24 mouse cellular contexts compared by ENCODE assay signal in genomic region chr16:5572780-5573179, GRCm38 (mm10).
DNase-seq lines count a peak whose midpoint lies in the region; ATAC-seq and TF ChIP-seq lines count a peak whose summit lies in the region.
"Had no signal": no experiment of that assay in that cellular context is flagged by ENCODE, and none has a peak within 500 bp of the region (broad histone marks: within the 10 kb centered on the region; RNA-seq: fewer than 3 reads in every experiment).

No protein-coding gene starts in this region.

- no peak overlapping the region for H3K27ac ChIP-seq in hindbrain, embryonic 15.5 days (replicated peaks)
- H3K27ac ChIP-seq in hindbrain, embryonic 10.5 days, result no peak overlapping the region; the same call in 1 of the 2 replicates
- no peak overlapping the region for H3K27ac ChIP-seq in embryonic facial prominence, embryonic 10.5 days (replicated peaks)
- peak overlapping the region; percentile 48; the same call in 1 of the 2 replicates for H3K27ac ChIP-seq in forebrain, embryonic 11.5 days (ENCODE audit: low read depth, low read length)
- H3K27ac ChIP-seq in gastrocnemius, adult 2 months, result no peak overlapping the region
- H3K27ac ChIP-seq: embryonic facial prominence, embryonic 15.5 days; heart, adult 2 months; heart, embryonic 15.5 days; limb, embryonic 15.5 days had no signal

- no peak for DNase-seq in hindbrain, embryonic 10.5 days (ENCODE audit: low spot score)
- peak; percentile 11 for DNase-seq in embryonic facial prominence, embryonic 10.5 days (ENCODE audit: low spot score)
- DNase-seq in forebrain, embryonic 11.5 days (ENCODE audit: low spot score), result peak; percentile 77
- peak; percentile 18 for DNase-seq in forelimb bud, embryonic 11.5 days (ENCODE audit: low read depth, low spot score)
- DNase-seq in liver, result no peak
- DNase-seq in gastrocnemius, adult 2 months, result no peak
- DNase-seq: adrenal gland, postnatal 25 days; B cell, adult 2 months; cerebellum, adult 11-12 months; cerebellum, postnatal 36 days; heart, adult 2 months; heart, postnatal 4 days; kidney, adult 18-20 months; kidney, postnatal 10 days; layer of hippocampus, postnatal 36 days; midbrain, embryonic 14.5 days; spleen, adult 18-20 months; thymus, postnatal 4 days had no signal

- H3K9ac ChIP-seq in hindbrain, embryonic 15.5 days, result no peak overlapping the region
- H3K9ac ChIP-seq in forebrain, embryonic 11.5 days (ENCODE audit: low read length), result no peak overlapping the region
- H3K9ac ChIP-seq: embryonic facial prominence, embryonic 15.5 days; heart, embryonic 15.5 days; limb, embryonic 15.5 days had no signal

- H3K27me3 ChIP-seq in hindbrain, embryonic 15.5 days, result no peaks in the 10 kb centered on the region
- no peaks in the 10 kb centered on the region for H3K27me3 ChIP-seq in hindbrain, embryonic 10.5 days (ENCODE audit: insufficient read depth, poor library complexity, severe bottlenecking)
- H3K27me3 ChIP-seq in embryonic facial prominence, embryonic 10.5 days (replicated peaks; ENCODE audit: low read depth, poor library complexity, severe bottlenecking), result no peaks in the 10 kb centered on the region
- H3K27me3 ChIP-seq in forebrain, embryonic 11.5 days (ENCODE audit: control insufficient read depth, insufficient read depth, low read length), result no peaks in the 10 kb centered on the region
- H3K27me3 ChIP-seq: embryonic facial prominence, embryonic 15.5 days; heart, embryonic 15.5 days; limb, embryonic 15.5 days had no signal

- H3K4me2 ChIP-seq in hindbrain, embryonic 15.5 days, result no peak overlapping the region
- H3K4me2 ChIP-seq in forebrain, embryonic 11.5 days (ENCODE audit: low read depth, low read length, severe bottlenecking), result no peak overlapping the region
- H3K4me2 ChIP-seq: embryonic facial prominence, embryonic 15.5 days; heart, embryonic 15.5 days; limb, embryonic 15.5 days had no signal

- H3K9me3 ChIP-seq in hindbrain, embryonic 15.5 days, result no peaks in the 10 kb centered on the region
- H3K9me3 ChIP-seq in hindbrain, embryonic 10.5 days, result no peaks in the 10 kb centered on the region
- no peaks in the 10 kb centered on the region for H3K9me3 ChIP-seq in embryonic facial prominence, embryonic 10.5 days
- H3K9me3 ChIP-seq in forebrain, embryonic 11.5 days (ENCODE audit: control insufficient read depth, low read length), result no peaks in the 10 kb centered on the region
- H3K9me3 ChIP-seq: embryonic facial prominence, embryonic 15.5 days; heart, embryonic 15.5 days; limb, embryonic 15.5 days had no signal

- intact Hi-C loops in gastrocnemius, adult 2 months (cut with DNase I), result no loop called here

- no peaks in the 10 kb centered on the region for H3K36me3 ChIP-seq in hindbrain, embryonic 15.5 days
- H3K36me3 ChIP-seq in hindbrain, embryonic 10.5 days, result no peaks in the 10 kb centered on the region
- H3K36me3 ChIP-seq in embryonic facial prominence, embryonic 10.5 days (replicated peaks), result no peaks in the 10 kb centered on the region
- no peaks in the 10 kb centered on the region for H3K36me3 ChIP-seq in forebrain, embryonic 11.5 days (ENCODE audit: control insufficient read depth, insufficient read depth, low read length)
- H3K36me3 ChIP-seq: embryonic facial prominence, embryonic 15.5 days; heart, embryonic 15.5 days; limb, embryonic 15.5 days had no signal

- no peak for TF ChIP-seq CTCF in gastrocnemius, adult 2 months (IDR thresholded peaks at IDR 0.05)

- H3K4me1 ChIP-seq in hindbrain, embryonic 15.5 days (replicated peaks), result peaks cover 9% of the 10 kb centered on the region
- H3K4me1 ChIP-seq in hindbrain, embryonic 10.5 days (replicated peaks), result peaks cover 8% of the 10 kb centered on the region
- peaks cover 9% of the 10 kb centered on the region for H3K4me1 ChIP-seq in embryonic facial prominence, embryonic 10.5 days
- H3K4me1 ChIP-seq in forebrain, embryonic 11.5 days (replicated peaks; ENCODE audit: control insufficient read depth, insufficient read depth, low read length), result peaks cover 8% of the 10 kb centered on the region; the same call in 1 of the 2 replicates
- H3K4me1 ChIP-seq: embryonic facial prominence, embryonic 15.5 days; limb, embryonic 15.5 days had no signal

- H3K4me3 ChIP-seq in hindbrain, embryonic 15.5 days, result no peak overlapping the region
- no peak overlapping the region for H3K4me3 ChIP-seq in hindbrain, embryonic 10.5 days
- no peak overlapping the region for H3K4me3 ChIP-seq in embryonic facial prominence, embryonic 10.5 days
- no peak overlapping the region for H3K4me3 ChIP-seq in forebrain, embryonic 11.5 days (ENCODE audit: low read depth, low read length)
- no peak overlapping the region for H3K4me3 ChIP-seq in gastrocnemius, adult 2 months
- H3K4me3 ChIP-seq: embryonic facial prominence, embryonic 15.5 days; heart, adult 2 months; heart, embryonic 15.5 days; limb, embryonic 15.5 days; myocyte had no signal

- 0 out of 2 replicates have a peak, but pooled peaks have one; percentile 27 for ATAC-seq in hindbrain, embryonic 15.5 days (ENCODE audit: low FRiP score, low read depth)
- peak; percentile 89 for ATAC-seq in forebrain, embryonic 11.5 days (replicated peaks; ENCODE audit: low FRiP score)
- ATAC-seq: lung, postnatal 0 days had no signal

Comparison
In these comparisons a context has a peak if more than half of its experiments do, and no peak if none do; other contexts are left out.
1. DNase-seq: peak in embryonic facial prominence, embryonic 10.5 days (single experiment), forebrain, embryonic 11.5 days (single experiment) and forelimb bud, embryonic 11.5 days (single experiment); none in hindbrain, embryonic 10.5 days (single experiment), liver (single experiment) and gastrocnemius, adult 2 months (single experiment).